Mouse (Mus musculus) T-helper 1 cell (primary cell): Measurements from ENCODE around the gene Jup.
"Not testable (repeated sequence)": the region's sequence is repeated elsewhere in the genome, so short reads cannot be mapped to it uniquely, and the experiment has no call there.

Experiments
- in situ Hi-C: fragments of 300-600 bp; cut with MboI, MseI; formaldehyde crosslinking; loops from one replicate; pipeline ENCODE4 v1.15.1; 2025; ENCODE audit warnings: high pct_unique_total_duplicates

Jup gene

DNA sequence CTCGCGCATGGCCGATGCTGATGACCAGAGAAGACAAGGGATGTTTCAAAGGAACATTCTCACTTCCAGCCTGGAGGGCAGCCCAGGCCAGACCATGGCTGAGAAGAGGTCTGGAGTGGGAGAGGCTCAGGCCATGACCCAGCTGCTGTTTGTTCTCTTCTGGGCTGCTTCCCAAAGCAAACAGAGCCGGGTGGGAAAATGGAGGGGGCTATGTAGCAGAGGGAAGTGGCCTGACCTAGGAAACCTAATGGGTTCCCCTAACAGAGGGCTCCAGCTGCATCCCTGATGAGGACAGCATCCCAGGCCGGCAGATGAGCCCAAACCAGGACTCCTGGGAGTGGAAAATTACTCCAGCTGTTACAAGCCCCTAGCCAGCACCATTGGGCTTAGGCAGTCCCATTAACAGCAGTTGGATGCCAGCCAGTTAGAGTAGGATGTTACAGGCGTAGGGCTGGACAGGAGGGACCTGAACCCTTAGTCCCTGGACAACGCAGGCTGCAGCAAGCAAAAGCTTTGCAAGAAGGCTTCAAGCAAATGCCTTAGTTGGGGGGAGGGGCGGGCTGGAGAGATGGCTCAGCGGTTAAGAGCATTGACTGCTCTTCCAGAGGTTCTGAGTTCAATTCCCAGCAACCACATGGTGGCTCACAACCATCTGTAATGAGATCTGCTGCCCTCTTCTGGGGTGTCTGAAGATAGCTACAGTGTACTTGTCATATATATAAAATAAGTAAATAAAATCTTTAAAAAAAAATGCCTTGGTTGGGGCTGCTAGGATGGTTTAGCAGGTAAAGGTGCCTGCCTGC lies 6.3 kb downstream of the Jup start:
- in situ Hi-C loops = no loop called here

DNA sequence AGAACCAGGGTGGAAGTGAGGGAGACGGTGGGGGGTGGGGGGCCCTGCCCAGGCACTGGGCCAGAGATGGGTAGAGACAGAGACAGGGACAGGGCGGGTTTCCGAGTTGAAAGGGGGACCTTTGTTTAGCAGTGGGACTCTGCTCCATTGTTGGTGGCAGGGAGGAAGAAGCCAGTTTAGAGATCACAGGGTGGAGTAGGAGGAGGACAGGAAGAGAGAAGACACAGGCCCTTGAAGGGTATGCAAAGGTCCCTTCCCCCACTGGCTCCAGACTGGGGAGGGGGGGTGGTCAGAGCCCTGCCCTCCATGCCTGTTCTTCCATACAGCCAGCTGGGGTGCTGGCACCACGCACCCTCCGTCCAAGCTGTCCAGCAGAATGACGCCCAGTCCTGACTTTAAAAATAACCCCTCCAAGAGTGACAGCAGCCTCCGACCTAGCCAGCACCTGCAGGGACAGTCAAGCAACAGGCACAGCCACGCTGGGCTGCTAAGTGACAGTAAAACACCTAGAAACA lies 7.6 kb downstream of the Jup start:
- in situ Hi-C loops = no loop called here

DNA sequence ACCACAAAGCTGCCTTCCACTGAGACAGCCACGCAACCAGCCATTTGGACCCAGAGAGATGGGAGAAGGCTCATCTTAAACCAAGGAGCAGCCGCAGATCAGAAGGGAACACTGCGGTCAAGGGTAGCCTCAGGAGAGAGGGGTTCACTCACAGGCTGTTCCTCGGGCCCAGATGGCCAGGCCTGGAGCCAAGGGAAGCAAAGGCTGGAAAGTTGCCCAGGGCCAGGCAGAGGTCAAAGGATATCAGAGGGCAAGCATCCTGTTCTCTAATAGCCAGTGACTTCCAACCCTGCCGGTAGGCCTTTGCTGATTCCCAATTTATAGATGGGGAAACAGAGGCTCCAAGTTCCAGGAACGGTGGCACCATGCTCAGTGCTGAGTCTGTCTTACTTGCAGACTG lies 9.0 kb downstream of the Jup start:
- in situ Hi-C loops = no loop called here

DNA sequence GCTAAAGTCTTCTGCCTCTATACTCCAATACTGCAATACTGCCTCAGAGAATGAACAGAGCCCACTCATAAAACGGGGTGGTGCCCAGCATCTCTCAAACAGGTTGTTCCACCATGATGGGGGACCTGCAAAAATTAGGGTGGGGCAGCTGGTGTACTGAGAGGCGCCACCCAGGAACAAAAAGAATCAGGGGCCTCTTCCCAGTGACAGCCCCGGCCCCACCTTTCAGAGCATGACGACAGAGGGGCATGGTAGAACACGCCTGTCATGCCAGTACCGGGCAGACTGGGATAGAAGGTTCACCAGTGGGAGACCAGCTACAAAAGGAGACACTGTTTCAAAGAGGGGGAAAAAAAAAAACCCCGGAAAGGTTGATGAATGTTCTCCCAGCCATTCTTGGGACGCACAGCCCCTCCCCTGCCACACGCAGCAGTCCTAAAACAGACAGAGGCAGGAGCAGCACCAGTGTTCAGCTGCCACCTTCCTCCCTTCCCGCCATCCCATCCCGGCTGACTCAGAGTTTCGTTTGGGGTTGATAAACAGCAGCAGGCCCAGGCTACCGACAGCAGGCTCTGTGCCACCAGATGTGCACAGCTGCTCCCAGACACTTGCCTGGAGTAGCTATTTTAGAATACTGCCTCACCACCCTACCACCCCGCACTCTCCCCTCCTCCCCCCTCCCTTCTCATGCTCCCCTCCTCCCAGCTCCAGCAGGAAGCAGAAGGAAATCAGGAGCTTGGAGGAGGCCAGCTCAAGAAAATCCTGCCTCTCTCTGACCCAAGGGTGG lies 9.8 kb downstream of the Jup start:
- in situ Hi-C loops = no loop called here

DNA sequence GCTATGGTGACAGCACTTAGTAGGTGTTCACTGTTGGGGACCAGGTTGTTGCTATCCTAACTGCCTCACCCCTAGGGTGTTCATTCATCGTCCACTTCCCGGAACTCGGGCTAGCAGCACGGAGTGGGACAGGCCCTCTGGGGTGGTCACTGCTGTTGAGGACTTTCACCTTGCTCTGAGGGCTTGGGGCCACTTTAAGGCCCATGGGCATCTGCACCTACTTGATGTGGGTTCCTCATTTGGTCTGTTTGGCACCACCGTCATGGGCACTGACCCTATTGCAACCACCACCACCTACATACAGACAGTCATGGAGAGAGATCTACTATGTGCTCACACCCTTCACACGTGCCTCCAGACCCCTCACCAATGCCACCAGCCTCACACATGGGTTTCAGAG lies 10.5 kb downstream of the Jup start:
- in situ Hi-C loops = no loop called here

DNA sequence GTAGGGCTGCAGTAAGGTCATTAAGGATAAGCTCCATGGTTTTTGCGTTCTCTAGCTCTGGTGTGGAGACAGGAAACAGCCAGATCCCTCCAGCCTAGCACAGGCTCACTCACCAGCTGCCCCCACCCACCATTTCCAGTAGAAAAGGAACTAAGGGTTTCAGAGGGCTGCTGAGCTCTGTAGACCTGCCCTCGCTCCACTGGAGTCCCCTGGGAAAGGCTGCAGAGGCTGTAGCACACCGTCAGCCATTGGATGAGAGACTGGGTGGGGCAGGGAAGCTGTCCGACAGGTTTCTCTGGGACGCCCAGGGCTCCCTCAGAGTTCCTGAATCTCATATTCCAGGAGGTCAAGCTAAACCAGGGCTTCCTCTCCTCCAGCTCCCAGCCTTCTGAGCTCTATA lies 11.0 kb downstream of the Jup start:
- in situ Hi-C loops = no loop called here

DNA sequence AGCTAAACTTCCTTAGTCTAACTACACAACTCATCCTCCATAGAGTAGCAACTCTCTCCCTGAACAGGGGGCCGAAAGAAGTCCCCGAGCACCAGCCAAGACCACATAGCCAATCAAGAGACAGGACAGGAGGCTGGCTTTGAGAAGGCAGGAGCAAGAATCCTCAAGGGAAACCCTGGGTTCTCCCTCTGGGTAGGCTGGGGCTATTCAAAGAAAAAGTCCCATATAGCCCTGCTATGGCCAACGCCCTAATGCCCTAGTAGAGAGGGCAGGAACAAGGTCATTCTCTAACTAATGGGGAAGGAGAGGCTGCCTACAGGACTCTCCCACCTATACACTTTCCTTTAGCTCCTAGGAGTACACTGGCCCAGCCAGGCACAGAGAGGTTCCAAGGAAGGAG lies 12.5 kb downstream of the Jup start:
- in situ Hi-C loops = no loop called here

DNA sequence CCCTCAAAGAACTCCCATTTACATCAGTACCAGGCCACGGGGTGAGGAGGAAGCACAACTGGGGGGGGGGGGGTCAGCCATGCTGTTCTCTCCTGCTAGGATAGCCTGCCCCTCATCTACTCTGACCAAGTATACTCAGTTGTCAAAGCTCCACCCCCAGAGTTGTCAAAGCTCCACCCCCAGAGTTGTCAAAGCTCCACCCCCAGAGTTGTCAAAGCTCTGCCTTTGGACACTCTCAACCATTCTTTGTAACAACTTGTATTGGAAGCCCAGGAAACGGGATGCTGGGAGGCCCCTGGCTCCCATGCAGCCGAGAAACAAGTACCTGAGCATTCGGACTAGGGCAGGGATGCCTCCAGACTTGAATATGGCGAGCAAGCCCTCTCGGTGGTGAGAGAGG lies 14.9 kb downstream of the Jup start:
- in situ Hi-C loops = no loop called here

DNA sequence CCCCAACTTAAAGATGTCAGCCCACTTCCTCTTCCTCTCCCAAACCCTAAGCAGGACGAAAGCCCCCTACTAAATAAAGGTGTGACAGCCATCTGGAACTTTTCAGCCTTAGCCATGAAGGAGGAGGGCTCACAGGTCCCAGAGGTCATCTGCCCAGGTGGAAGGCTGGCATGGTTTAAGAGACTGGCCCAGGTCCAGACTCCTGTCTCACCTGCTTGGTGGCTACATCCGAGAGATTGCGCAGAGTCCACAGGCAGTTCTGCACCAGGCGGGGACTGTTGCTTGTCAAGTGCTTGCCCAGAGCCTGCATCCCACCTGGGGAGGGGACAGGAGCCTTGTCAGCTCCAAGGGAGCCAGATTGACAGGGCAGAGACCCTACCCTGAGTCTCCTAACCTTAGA lies 18.3 kb downstream of the Jup start:
- in situ Hi-C loops = loop anchor here (10.0 kb wide), 1 partner anchor 1435 kb away; no protein-coding TSS in a partner anchor

DNA sequence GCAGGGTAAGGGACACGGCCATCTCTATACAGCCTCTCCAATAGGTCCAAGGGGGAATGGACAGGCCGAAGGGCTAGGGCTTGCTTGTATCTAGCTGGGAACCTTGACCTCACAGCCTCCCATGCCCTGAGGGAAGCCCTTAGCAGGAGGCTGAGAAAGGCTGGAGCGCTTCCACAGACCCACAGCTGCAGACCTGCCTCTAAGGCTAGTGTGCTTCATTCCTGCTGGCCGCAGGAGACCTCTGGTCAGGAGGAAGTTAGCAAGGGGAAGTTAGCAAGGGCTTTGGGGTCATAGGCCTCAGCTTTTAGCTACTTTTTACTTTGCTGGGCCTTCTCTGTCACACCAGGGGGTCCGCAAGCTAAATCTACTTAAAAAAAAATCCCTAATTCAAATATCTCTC lies 19.1 kb downstream of the Jup start:
- in situ Hi-C loops = loop anchor here (10.0 kb wide), 1 partner anchor 1436 kb away; no protein-coding TSS in a partner anchor

DNA sequence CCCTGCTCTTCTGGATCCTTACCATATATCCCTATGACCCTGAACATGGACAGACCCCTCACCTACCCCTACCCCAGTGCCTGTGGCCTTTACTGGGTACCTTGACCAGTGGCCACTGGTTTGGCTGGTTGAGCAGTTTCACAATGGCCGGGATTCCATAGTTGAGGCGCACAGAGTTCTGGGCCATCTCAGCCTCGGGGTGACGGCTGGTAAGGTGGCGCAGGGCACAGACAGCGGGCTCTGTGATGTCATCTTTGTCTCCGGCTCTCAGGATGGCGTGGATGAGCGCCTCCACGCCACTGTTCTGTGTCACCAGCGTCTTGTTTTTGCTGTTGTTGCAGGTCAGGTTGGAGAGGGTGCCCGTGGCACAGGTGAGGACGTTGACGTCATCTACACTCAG lies 19.6 kb downstream of the Jup start:
- in situ Hi-C loops = loop anchor here (10.0 kb wide), 1 partner anchor 1437 kb away; no protein-coding TSS in a partner anchor

DNA sequence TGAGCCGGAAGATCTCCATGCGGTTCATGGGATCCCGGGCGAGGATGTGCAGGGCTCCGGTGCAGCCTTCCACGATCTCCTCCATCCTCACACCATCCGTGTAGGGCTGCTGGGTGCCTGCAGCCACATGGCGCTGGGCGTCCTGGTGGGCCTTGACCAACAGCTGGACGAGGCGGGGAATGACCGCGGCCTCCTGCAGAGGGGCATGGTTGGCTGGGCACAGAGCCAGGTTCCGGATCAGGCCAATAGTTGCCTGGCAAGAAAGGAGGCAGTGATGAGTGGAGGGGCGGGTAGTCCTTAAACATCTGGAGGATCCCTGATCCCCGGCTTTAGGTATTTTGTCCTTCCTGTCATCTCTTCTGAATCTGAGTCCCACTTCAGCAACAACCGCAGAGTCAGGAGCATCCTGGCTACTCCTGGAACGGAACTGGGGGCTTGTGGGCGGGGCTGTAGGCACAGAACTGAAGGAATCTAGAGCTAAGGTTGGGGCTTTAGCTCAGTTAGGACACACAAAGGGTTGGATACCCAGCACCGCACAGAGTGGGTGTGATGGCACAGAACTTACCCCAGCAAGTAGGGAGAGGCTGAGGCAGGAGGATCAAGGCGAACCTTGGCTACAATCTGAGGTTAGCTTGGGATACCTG lies 20.7 kb downstream of the Jup start:
- in situ Hi-C loops = loop anchor here (10.0 kb wide), 1 partner anchor 1438 kb away; no protein-coding TSS in a partner anchor

DNA sequence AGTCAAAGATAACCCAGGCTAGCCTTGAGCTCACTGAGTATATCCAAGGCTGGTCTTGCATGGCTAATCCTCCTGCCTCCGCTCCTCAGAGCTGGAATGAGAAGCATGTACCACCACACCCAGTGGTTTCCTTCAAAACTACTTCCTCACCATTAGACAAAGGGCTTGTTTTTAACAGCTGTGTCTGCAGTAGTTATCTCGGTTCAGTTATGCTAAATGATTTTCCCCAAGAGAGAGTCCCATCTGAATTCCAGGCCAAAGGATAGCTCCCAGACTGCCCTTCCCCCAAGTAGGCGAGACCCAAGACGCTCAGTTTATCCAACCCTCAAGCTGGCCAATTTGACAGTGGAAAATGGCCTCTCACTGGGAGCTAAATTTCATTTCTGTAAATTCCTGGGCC lies 21.6 kb downstream of the Jup start:
- in situ Hi-C loops = loop anchor here (10.0 kb wide), 1 partner anchor 1439 kb away; no protein-coding TSS in a partner anchor

DNA sequence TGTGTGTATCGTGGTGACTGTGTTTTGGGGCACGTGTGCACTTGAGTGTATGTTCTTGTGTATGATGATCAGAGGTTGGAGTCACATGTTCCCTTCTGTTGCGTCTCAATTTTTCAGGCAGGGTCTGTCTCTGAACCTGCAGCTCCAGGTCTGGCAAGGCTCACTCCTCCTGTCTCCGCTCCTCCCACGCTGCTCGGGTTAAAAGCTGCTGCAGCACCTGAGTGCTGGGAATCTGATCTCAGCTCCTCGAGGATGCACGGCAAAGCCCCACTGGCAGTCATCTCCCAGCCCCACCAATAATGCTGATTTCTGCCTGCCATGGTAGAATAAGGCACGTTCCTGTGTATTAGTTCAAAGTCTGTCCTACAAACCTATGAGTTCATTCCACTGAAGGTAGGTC lies 22.4 kb downstream of the Jup start:
- in situ Hi-C loops = loop anchor here (10.0 kb wide), 1 partner anchor 1440 kb away; no protein-coding TSS in a partner anchor

DNA sequence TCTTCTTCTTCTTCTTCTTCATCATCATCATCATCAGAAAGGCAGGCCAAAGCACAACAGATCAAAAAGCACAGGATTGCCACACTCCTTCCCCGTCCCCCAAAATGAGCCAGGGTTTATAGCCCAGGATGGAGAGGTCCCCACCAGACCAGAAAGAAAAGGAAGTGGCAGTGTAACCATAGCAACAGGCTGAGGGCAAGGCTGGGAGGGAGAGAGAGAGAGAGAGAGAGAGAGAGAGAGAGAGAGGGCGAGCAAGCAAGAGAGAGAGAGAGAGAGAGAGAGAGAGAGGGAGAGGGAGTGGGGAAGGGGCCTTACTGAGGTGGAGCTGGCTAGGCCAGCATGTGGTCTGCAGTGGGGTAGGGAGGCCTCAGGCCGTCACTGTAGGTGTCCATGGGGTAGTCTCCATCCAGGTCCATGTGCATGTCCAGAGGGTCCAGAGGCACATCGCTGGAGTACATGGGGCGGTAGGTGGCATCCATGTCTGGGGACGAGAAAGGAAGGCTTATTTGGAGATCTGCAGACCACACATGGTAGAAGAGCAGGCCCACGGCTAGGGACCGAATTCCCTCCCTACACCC lies 25.5 kb downstream of the Jup start:
- in situ Hi-C loops = loop anchor here (10.0 kb wide), 1 partner anchor 1443 kb away; no protein-coding TSS in a partner anchor

DNA sequence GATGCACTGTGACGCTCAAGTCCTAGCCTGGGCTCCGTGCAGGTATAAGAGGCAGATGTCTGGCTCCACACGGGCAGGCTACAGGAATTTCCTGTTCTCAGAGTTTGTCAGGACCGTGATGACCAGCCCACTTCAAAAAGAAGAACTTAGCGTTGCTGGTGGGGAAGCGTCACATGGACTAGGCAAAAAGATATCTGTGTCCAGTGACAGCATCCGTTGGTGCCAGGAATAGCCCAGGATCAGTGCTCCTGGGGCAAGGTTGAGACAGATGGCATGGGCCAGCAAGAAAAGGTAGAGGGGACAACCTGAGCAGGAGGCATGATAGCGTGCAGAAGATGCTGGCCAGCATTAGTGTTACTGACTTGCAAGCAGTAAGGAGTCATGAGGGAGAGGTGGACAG lies 27.7 kb downstream of the Jup start:
- in situ Hi-C loops = loop anchor here (10.0 kb wide), 1 partner anchor 1445 kb away; no protein-coding TSS in a partner anchor

DNA sequence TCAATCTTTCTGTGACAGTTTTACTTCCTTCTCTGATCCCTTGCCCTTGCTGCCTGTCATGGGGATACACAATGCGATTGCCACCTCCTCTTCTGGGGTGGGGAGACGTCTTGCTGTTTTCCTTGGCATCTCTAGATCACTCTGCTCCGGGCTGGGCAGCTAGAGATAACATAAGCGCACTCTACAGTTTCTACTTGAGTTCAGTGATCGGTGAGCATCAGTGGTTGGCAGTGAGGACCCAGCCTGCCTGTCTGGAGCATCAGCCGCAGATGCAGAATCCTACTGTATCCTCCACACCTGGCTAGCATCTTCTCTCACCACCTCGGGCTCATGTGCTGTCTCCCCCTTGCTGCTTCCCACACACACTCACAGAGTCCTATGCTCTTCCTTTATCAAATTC lies 28.4 kb downstream of the Jup start:
- in situ Hi-C loops = no loop called here

DNA sequence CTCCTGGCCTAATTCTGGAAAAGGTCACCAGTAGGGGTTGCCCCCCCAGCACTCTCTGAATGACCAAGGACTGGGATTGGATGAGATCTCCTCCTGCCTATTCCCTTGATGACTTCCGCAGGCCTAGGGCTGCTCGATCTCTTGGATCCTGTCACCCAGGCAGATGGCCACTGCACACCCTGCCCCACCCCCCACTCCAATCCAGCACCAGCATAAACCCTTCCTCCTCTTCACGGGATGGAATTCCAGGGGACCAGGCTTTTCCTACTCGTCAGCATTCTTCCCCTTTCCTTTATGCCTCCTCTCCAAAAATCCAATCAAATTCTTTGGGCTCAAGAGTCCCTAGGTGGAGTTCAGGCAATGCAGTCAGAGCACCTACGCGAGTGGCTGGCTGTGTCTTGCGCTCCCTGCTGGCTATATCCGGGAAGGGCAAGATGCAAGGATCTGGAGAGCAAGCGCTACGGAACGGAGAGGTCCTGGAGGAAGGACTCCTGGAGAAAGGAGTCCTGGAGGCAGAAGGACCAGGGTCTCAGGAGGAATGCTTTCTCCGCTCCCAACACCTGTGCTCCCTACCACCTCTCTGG lies 34.5 kb downstream of the Jup start:
- in situ Hi-C loops = no loop called here

DNA sequence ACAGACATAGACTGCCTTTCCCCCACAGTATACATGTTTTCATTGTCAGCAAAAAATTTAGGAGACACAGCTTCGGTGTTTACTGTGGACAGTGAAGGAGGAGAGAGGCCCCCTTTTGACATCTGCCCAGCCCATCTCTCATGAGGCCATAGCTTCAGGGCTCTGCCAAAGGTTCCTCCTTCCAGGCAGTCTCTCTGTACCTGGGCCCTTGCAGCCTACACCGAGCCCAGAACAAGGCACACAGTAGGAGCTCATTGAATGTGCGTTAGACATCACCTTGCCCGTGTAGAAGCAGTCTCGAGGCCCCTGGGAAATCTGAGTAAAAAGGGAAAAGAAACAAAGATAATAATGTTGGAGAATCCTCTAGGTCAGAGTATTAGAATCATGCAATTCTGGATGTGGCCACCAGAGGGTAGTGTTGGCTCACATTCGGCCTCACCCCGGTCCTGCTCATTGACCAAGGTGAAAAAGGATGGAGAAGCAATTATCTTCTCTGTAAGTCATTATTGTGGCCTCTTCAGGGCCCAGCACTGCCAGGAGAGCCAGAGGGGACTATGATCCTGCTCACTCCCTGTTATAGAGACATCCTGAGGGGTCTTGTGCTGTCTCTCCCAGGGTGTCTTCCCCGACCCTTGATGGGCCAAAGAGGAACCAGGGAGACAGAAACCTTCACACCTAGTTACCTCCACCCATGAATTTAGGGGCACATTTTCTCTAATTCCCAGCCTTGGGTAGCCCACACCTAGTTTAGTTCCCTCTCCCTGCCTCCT lies 35.2 kb downstream of the Jup start:
- in situ Hi-C loops = no loop called here

DNA sequence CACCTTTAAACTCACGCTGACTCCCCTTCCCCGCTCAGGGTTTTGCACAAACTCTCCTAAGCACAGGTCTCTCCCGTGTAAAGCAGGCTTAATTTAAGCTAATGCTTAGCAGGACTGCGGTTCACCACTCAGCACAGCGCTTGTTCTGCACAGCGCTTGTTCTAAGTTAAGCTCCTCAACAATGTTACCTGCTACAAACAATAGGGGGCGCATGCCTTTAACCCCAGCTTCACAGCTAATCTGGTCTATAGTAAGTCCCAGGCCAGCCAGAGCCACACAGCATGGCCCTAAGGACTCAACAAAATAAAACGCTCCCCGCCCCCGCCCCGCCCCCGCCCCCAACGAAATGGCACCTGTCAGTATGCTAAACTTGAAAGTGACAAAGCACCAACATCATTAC lies 36.5 kb downstream of the Jup start:
- in situ Hi-C loops = not testable (repeated sequence)
